In the genomic region with DNA sequence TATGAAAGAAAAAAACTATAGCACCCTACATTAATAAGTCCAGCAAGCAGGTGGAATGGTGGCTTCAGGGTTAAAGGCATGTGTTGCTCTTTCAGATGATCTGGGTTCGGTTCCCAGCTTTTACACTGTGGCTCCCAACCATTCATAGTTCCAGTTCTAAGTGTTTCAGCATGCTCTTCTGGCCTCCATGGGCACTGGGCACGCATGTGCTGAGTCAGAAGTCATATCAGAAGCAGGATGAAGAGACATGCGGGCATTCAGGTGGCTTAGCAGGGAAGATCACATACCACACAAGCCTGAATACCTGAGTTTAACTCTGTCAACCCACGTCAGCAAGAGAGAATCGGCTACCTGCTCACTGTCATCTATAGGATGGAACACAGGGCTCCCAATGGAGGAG, we compare ENCODE assay signal across 20 mouse cellular contexts. TPM values are rescaled to one million over a fixed set of nuclear protein-coding genes. Genes with fewer than 3 reads are reported as not detected.
DNase-seq lines count a peak whose midpoint lies in the region; ATAC-seq and TF ChIP-seq lines count a peak whose summit lies in the region.
"Had no signal": no experiment of that assay in that cellular context is flagged by ENCODE, and none has a peak within 500 bp of the region (broad histone marks: within the 10 kb centered on the region; RNA-seq: fewer than 3 reads in every experiment).

No protein-coding gene starts in this region.

- no peak overlapping the region for H3K9ac ChIP-seq in kidney, embryonic 16.5 days (replicated peaks; ENCODE audit: low read length)
- H3K9ac ChIP-seq: embryonic facial prominence, embryonic 15.5 days; heart, embryonic 13.5 days; hindbrain, embryonic 12.5 days had no signal

- no peak overlapping the region for H3K4me3 ChIP-seq in kidney, adult 2 months (ENCODE audit: insufficient read depth, low read depth, low read length)
- no peak overlapping the region for H3K4me3 ChIP-seq in kidney, embryonic 16.5 days (ENCODE audit: low read length)
- H3K4me3 ChIP-seq: embryonic facial prominence, embryonic 15.5 days; erythroblast, embryonic 14.5 days; forebrain, embryonic 10.5 days; gastrocnemius, adult 2 months; heart, embryonic 13.5 days; hindbrain, embryonic 12.5 days had no signal

- H3K36me3 ChIP-seq in kidney, adult 2 months (ENCODE audit: control insufficient read depth, insufficient read depth, low read length), result no peaks in the 10 kb centered on the region
- no peaks in the 10 kb centered on the region for H3K36me3 ChIP-seq in kidney, embryonic 16.5 days (ENCODE audit: insufficient read depth, low read length)
- H3K36me3 ChIP-seq: embryonic facial prominence, embryonic 15.5 days; forebrain, embryonic 10.5 days; heart, embryonic 13.5 days; hindbrain, embryonic 12.5 days had no signal

- ATAC-seq in kidney, embryonic 16.5 days (ENCODE audit: low FRiP score, low TSS enrichment), result no peak
- ATAC-seq: forebrain, embryonic 14.5 days had no signal

- no peaks in the 10 kb centered on the region for H3K27me3 ChIP-seq in kidney, adult 2 months (replicated peaks; ENCODE audit: control insufficient read depth, insufficient read depth, low read length)
- H3K27me3 ChIP-seq in kidney, embryonic 16.5 days (ENCODE audit: insufficient read depth, low read length), result no peaks in the 10 kb centered on the region
- H3K27me3 ChIP-seq: embryonic facial prominence, embryonic 15.5 days; heart, embryonic 13.5 days; hindbrain, embryonic 12.5 days had no signal

- H3K27ac ChIP-seq in kidney, adult 2 months (ENCODE audit: insufficient read depth, low read depth, low read length), result peak overlapping the region; percentile 81
- H3K27ac ChIP-seq in kidney, embryonic 16.5 days (ENCODE audit: low read length), result peak overlapping the region; percentile 36; the same call in 1 of the 2 replicates
- H3K27ac ChIP-seq: embryonic facial prominence, embryonic 15.5 days; forebrain, embryonic 10.5 days; gastrocnemius, adult 2 months; heart, embryonic 13.5 days; hindbrain, embryonic 12.5 days had no signal

- no peak for TF ChIP-seq CTCF in kidney, adult 2 months (conservative IDR thresholded peaks at IDR 0.05; ENCODE audit: insufficient read depth, insufficient read length, low read depth, low read length)

- H3K9me3 ChIP-seq in kidney, embryonic 16.5 days (ENCODE audit: low read length), result no peaks in the 10 kb centered on the region
- H3K9me3 ChIP-seq: embryonic facial prominence, embryonic 15.5 days; forebrain, embryonic 10.5 days; heart, embryonic 13.5 days; hindbrain, embryonic 12.5 days had no signal

- H3K4me1 ChIP-seq in kidney, adult 2 months (ENCODE audit: control insufficient read depth, insufficient read depth, low read length), result peaks cover 34% of the 10 kb centered on the region
- peaks cover 4% of the 10 kb centered on the region for H3K4me1 ChIP-seq in kidney, embryonic 16.5 days (ENCODE audit: insufficient read depth, low read length)
- H3K4me1 ChIP-seq: embryonic facial prominence, embryonic 15.5 days; forebrain, embryonic 10.5 days; hindbrain, embryonic 12.5 days had no signal

- H3K4me2 ChIP-seq in kidney, embryonic 16.5 days (replicated peaks; ENCODE audit: low read depth, low read length), result no peak overlapping the region
- H3K4me2 ChIP-seq: embryonic facial prominence, embryonic 15.5 days; heart, embryonic 13.5 days; hindbrain, embryonic 12.5 days had no signal

- whole genome bisulfite sequencing in kidney, adult 2 months, result 46% methylated on average over 5 of the region's 5 CpGs
- WGBS in kidney, embryonic 16.5 days, result 76% methylated on average over 5 of the region's 5 CpGs

- peak; percentile 58 for DNase-seq in kidney, adult 11 months
- no peak for DNase-seq in kidney, postnatal 4 days
- peak; percentile 71 for DNase-seq in kidney, adult 2 months
- peak; percentile 47 to 60 for DNase-seq in kidney, postnatal 25 days
- no peak for DNase-seq in cerebellum, adult 11-12 months
- no peak for DNase-seq in thymus, postnatal 25 days
- DNase-seq: adrenal gland, postnatal 14 days; cerebellum, adult 2 months; cerebellum, postnatal 10 days; embryo, embryonic 11 days; gastrocnemius, adult 2 months; gastrocnemius, postnatal 25 days; heart, postnatal 4 days had no signal

- TF ChIP-seq POLR2A in kidney, adult 2 months (IDR thresholded peaks at IDR 0.05; ENCODE audit: low read depth, low read length), result no peak

RNA-seq across cellular contexts. Expression of gene Slc16a12, which starts 28.1 kb away (rescaled TPM):
- 59.6 and 61.4 TPM in 2 replicates for polyA plus RNA-seq in kidney, adult 2 months (2012; rRNA removed)
- 17.9 and 19.1 TPM in 2 replicates for polyA plus RNA-seq in kidney, embryonic 16.5 days (2015; fragmentation: Nextera tagmentation; extraction: Ambion mirVana)
- polyA plus RNA-seq: erythroblast, embryonic 14.5 days had no signal

Comparison
In these comparisons a context has a peak if more than half of its experiments do, and no peak if none do; other contexts are left out.
1. DNase-seq: peak in kidney, adult 11 months (single experiment), kidney, adult 2 months (single experiment) and kidney, postnatal 25 days (2 of 2); none in kidney, postnatal 4 days (0 of 2), cerebellum, adult 11-12 months (single experiment) and thymus, postnatal 25 days (single experiment).